Mouse (Mus musculus) cortical plate, adult 2 months (tissue): ENCODE results near the gene Slc16a9.

Source experiments
- CTCF ChIP-seq: fragments of 200-500 bp; IDR thresholded peaks from 2 replicates; pipeline ENCODE4 v1.5.1; 2011; ENCODE audit warnings: mild to moderate bottlenecking, control low read depth, low read length; ENCODE audit not compliant: insufficient read depth; ENCODE audit errors: extremely low read depth
- POLR2A ChIP-seq: fragments of 200-500 bp; IDR thresholded peaks from 2 replicates; pipeline ENCODE4 v1.6.1; 2011; ENCODE audit warnings: mild to moderate bottlenecking, low read length, control low read depth; ENCODE audit not compliant: insufficient read depth; ENCODE audit errors: extremely low read depth

GRCm38 (mm10) chr10:70269447-70269787 lies 24.5 kb downstream of the Slc16a9 start:
- TF ChIP-seq POLR2A (no peak), CTCF (no peak)
